Mouse (Mus musculus): ENCODE results near the gene Pqlc2.

Gene Pqlc2

DNA sequence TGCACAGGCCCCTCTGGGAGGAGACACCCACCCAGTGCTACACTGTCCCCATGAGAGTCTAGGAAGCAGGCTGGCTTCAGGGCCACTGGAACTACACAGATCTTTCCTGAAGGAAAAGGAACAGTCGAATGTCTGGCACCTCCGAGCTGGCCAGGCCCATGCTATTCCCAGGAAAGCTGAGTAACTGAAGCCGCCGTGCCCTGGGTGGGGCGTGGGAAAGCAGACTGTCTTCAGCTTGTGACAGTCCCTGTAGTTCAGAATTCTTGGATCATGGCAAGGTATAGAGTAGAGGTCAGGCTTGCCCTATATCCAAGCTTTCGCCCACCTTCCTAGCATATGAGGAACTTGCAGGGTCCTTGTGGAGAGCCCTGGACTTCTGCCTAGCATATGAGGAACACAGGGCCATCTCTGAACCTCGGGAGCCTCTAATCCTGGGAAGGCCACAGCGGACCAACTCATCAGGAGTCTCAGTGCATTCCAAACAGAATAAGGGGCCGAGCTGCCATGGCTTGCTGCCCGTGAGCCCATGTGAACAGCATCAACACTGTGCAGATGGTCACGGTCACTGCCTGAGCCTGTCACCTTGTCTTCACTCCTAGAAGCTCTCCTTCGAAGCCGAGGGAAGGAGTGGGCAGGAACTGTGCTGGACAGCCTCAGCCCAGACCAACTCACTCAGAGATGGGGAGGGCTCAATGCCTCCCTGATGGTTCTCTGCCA is 44.6 kb downstream of the Pqlc2 start:
- no peak for DNase-seq (ENCODE audit: low spot score)

DNA sequence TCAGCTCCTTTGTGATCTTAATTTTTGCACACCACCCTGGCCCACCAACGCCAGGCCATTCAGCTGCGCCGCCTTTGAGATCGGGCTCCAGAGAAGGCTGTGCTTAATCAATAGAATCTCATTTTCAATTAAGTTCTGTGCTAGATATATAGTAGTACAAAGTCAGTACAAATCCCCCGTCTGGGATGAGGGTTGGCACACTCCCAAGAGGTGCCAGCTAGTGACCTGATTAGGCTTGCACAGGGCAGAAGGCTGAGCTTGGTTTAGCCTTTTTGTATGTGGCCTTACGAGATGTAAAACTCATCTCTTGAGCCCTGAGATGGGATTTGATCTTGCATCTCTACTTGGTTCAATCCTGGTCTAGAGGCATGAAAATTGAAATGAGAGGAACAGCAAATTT is 47.5 kb downstream of the Pqlc2 start:
- no peak for DNase-seq (ENCODE audit: low spot score)

- DNase-seq (ENCODE audit: low spot score): no peak
Measured at GRCm38 (mm10) chr4:139259302-139259871, 51.1 kb downstream of the Pqlc2 start.

DNA sequence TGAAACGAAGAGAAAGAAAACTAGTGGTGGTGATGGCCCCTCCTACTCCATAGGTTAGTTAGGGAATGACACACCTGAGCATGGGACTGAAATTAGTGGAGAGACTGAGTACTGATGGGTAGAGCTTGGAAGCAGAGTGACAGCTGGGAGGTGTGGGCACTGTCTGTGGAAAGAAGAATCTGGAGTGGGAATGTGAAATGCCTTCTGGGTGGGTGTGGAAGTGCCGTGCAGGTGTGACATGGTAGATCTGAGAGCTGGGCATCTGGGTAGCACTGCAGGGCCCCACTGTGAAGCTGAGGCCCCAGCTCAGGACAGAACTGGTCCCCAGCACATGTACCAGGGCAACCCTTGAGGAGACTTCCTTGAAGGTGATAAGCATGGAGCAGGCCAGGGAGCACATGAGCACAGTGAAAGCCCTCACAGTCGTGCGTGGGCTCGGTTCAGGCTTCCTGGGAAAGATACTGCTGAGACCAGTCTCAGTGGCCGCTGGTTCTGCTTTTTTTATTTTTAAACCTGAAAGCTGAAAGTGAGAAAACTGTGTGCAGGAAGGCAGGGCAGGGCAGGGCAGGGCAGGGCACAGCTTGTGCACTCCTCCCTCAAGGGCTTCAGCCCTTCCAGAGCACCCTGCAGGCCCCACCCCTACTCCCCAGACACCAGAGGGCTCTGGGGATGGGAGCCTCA is 51.7 kb downstream of the Pqlc2 start:
- DNase-seq (ENCODE audit: low spot score): no peak

GRCm38 (mm10) chr4:139256708-139257107 is 53.8 kb downstream of the Pqlc2 start:
- DNase-seq (ENCODE audit: low spot score): no peak

DNA sequence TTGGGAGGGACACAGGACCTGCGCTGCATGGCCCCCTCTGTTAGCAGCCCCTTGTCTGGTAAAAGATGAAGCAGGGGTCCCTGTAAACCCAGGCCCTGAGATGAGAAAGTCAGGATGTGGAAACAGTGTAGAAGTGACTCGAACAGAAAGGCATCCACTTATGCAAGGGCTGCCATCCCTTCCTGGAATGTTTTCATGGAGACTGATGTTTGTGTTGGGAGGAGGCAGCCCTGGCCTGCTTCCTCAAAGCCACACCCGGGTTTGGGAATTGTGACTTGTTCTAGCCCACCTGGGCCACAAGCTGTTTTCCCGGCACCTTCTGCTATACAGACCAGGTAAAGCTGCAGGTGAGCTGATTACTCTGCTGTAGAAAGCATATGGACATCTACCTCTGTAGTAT is 54.4 kb downstream of the Pqlc2 start:
- no peak for DNase-seq (ENCODE audit: low spot score)

DNA sequence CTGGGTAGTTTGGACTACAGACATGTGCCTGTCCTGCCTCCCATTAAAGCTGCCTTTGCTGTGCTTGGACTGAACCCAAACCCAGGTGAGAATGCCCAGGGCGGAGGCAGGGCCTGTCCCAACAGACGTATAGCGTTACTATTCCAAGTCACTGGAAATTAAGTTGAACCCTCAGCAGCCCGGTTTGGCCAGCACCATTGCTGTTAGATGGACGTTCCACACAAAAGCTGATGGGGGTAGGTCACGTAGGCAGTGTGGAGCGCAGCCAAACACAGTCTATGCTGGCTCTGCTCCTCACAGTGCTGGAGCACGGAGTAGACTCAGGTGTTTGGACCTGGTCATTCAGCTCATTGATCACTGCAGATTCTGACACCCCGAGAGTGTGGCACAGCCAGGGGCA is 57.3 kb downstream of the Pqlc2 start:
- no peak for DNase-seq (ENCODE audit: low spot score)

- DNase-seq (ENCODE audit: low spot score): peak; percentile 72
Measured at GRCm38 (mm10) chr4:139252051-139252760, 58.3 kb downstream of the Pqlc2 start.

DNA sequence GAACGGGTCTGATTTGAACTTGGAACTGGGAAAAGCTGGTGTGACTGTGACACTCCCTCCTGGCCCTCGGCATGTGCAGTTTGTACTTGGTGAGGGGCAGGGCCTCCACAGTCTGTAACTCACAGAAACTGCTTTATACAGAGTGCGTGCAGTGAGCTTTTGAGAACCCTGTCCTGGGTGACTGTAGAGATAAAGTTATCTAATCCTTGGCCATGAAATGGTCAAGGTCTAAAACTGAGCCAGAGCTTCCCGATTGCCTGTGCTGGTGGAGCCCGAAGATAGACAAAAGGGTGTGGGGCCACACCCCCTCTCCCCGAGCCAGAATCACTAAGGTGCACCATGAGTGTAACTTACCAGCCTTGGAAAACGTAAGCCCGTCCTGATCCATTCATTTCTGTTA is 59.6 kb downstream of the Pqlc2 start:
- no peak for DNase-seq (ENCODE audit: low spot score)

DNA sequence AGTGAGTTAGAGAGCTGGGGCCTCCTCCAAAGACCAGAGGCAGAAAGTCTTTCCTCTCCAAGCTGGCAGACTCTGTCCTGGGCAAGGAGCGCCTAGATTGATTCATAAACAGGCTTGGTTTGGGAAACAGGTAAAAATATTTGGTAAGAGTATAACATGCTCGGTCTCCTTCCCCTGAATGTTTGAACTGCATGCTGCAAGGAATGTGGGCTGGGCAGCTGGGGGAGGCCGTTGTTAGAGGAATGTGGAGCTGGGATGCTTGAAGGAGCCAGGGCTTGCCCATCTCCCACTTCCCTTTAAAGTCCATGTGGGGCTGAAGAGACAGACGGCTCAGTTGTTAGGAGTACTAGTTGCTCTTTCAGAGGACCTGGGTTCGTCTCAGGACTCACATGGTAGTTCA is 60.5 kb downstream of the Pqlc2 start:
- no peak for DNase-seq (ENCODE audit: low spot score)

DNA sequence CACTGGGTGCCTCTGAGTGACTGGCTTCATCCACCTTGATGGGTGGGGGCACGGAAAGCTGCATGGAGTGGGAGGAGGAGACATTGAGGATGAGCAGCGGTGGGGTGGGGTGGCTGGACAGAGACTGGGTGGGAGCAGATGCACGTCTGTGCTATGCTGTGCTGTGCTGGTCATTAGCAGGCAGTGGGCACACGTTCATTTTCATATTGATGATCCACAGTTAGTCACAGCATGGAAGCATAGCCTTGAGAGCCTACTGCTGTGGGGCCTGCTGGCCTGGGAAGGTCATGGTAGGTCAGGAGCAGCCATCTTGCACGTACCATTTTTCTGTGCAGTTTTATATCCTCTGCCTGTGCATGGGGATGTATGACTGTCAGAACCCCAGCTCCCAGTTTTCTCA is 61.8 kb downstream of the Pqlc2 start:
- no peak for DNase-seq (ENCODE audit: low spot score)

GRCm38 (mm10) chr4:139247966-139248365 is 62.5 kb downstream of the Pqlc2 start:
- no peak for DNase-seq (ENCODE audit: low spot score)

- no peak for DNase-seq (ENCODE audit: low spot score)
Measured at GRCm38 (mm10) chr4:139246130-139246877, 64.2 kb downstream of the Pqlc2 start.

DNA sequence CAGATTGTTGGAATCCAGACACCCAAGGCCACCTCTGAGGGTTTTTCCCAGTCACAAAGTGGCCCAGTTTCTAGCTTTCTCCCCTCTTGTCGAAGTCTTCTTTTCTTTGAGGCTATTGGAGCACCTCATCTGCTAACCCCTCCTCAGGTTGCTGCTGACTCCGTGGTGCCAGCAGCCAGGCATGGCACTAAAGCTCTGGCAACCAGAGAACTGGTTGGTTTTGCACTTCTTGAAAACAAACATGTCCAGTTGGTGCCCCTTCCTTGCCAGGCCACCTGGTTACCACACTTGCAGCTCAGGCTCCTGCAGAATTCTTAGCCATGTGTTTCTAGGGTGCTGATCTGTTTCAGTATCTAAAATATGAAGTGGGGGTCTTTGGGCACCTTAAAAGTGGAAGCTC is 65.0 kb downstream of the Pqlc2 start:
- no peak for DNase-seq (ENCODE audit: low spot score)

- no peak for DNase-seq (ENCODE audit: low spot score)
Measured at GRCm38 (mm10) chr4:139244766-139245165, 65.7 kb downstream of the Pqlc2 start.

DNA sequence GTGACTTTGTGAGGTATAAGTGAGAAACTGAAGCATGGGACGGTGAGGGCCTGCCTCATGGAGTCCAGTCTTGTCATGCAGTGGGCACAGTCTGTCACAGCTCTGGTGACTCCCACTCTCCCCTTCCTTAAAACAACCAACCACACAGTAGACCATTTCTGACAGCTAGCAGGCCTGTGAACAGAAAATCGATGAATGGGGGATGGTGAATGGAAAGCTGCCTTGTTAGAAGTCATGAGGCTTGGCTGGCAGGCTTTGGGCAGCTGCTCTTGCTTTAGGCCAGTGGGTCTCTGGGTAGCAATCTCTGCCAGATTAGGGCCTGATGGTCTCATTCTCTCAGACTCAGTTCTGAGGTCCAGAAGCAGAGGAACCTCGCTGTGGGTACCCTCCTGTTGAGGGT is 66.3 kb downstream of the Pqlc2 start:
- no peak for DNase-seq (ENCODE audit: low spot score)

Data from layer of hippocampus, adult 9-10 months (tissue).